Mouse (Mus musculus) megakaryocyte-erythroid progenitor cell, adult 5-6 weeks (primary cell): ENCODE results near the gene Dclk1. TPM values are rescaled to one million over a fixed set of nuclear protein-coding genes. Genes with fewer than 3 reads are reported as not detected.

Source experiments
- ATAC-seq: replicated peaks from 2 replicates; pipeline ENCODE4 v1.8.0; 2016; ENCODE audit warnings: mild to moderate bottlenecking, inconsistent platforms; ENCODE audit not compliant: severe bottlenecking, poor library complexity, low FRiP score, low TSS enrichment
- total RNA-seq, 2 experiments: library from RNA; stranded (forward) in 1 of 2; stranded (reverse) in 1 of 2; fragments of 200-1000, 215-1000 nt in 1 of 2; fragments of >200 nt in 1 of 2; fragmentation: Nextera tagmentation in 1 of 2; gene quantifications; 2 replicates each; pipeline ENCODE4 v1.2.3; 2014 to 2017

Gene Dclk1
- total RNA-seq, 2 experiments from 2014 or later, result not detected

GRCm38 (mm10) chr3:55442012-55442645 is 200.0 kb downstream of the Dclk1 start:
- no peak for ATAC-seq

GRCm38 (mm10) chr3:55443271-55443670 is 201.1 kb downstream of the Dclk1 start:
- no peak for ATAC-seq

- ATAC-seq, result no peak
Observed at GRCm38 (mm10) chr3:55443725-55444124, 201.6 kb downstream of the Dclk1 start.

- no peak for ATAC-seq
Observed at GRCm38 (mm10) chr3:55446681-55447080, 204.5 kb downstream of the Dclk1 start.

- ATAC-seq, result no peak
Observed at GRCm38 (mm10) chr3:55447486-55448460, 205.6 kb downstream of the Dclk1 start.

- ATAC-seq, result no peak
Observed at GRCm38 (mm10) chr3:55449148-55449547, 207.0 kb downstream of the Dclk1 start.

- no peak for ATAC-seq
Observed at GRCm38 (mm10) chr3:55451035-55451434, 208.9 kb downstream of the Dclk1 start.

- no peak for ATAC-seq
Observed at GRCm38 (mm10) chr3:55451877-55452276, 209.7 kb downstream of the Dclk1 start.

GRCm38 (mm10) chr3:55452464-55452863 is 210.3 kb downstream of the Dclk1 start:
- no peak for ATAC-seq

- no peak for ATAC-seq
Observed at GRCm38 (mm10) chr3:55461092-55461491, 218.9 kb downstream of the Dclk1 start.

- no peak for ATAC-seq
Observed at GRCm38 (mm10) chr3:55461685-55462655, 219.8 kb downstream of the Dclk1 start.

GRCm38 (mm10) chr3:55462904-55463668 is 220.9 kb downstream of the Dclk1 start:
- ATAC-seq, result no peak

GRCm38 (mm10) chr3:55464226-55464625 is 222.1 kb downstream of the Dclk1 start:
- ATAC-seq, result no peak

- no peak for ATAC-seq
Observed at GRCm38 (mm10) chr3:55465785-55466184, 223.6 kb downstream of the Dclk1 start.

- ATAC-seq, result no peak
Observed at GRCm38 (mm10) chr3:55466348-55466747, 224.2 kb downstream of the Dclk1 start.

- ATAC-seq, result no peak
Observed at GRCm38 (mm10) chr3:55472110-55472509, 229.9 kb downstream of the Dclk1 start, which contains the start of gene Gm21954. Gene Gm21954, minus strand, starts transcription at chr3:55472210.

- ATAC-seq, result no peak
Observed at GRCm38 (mm10) chr3:55473146-55473545, 231.0 kb downstream of the Dclk1 start.

GRCm38 (mm10) chr3:55476694-55477093 is 234.5 kb downstream of the Dclk1 start:
- no peak for ATAC-seq

GRCm38 (mm10) chr3:55479306-55479705 is 237.1 kb downstream of the Dclk1 start:
- no peak for ATAC-seq
